Mouse (Mus musculus): ENCODE results near the gene Mst1. TPM values are rescaled to one million over a fixed set of nuclear protein-coding genes. Genes with fewer than 3 reads are reported as not detected.
A peak's percentile ranks its signal among the peaks of the same experiment; 100 is the strongest.

Mst1 gene
- polyA plus RNA-seq, 1 experiment from 2014 or later = 0.37 TPM

DNA sequence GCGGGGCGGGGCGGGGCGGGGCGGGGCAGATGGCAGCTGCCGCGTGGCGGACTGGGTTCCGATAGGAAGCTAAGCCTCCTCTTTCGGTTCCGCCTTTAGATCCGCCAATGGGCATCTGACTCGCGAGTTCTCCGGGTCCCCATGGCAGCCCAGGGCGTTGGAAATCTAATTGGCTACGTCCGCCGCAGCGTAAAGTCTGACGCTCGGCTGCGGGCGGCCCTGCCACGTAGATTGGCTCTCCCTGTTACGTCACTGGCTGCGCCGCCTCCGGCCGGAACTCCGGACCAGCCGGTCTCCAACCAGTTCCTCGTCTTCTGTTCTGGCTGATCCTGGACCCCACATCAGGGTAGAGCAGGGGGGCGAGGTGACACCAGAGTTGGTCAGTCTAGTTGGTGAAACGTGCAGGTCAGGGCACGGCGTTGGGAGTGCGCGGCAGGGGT lies 31.2 kb upstream of the Mst1 start, which contains the start of gene Gmppb:
Gmppb (plus strand) TSS at position 227 of the 440 bp plus-strand sequence.
- no peaks in the 10 kb centered on the region for H3K27me3 ChIP-seq (ENCODE audit: control insufficient read depth, insufficient read depth, low read length)
- DNase-seq (ENCODE audit: low spot score) (peak; percentile 96), ATAC-seq (ENCODE audit: insufficient number of reproducible peaks, low FRiP score, low TSS enrichment, low read depth) (peak; percentile 91)
- H3K27ac ChIP-seq (replicated peaks; ENCODE audit: low read depth, low read length) = peak within 1 kb of the TSS; percentile 26; the same call in 1 of the 2 replicates
- peak within 1 kb of the TSS; percentile 88 for H3K4me2 ChIP-seq (ENCODE audit: low read depth, severe bottlenecking)
- H3K36me3 ChIP-seq (ENCODE audit: control insufficient read depth, insufficient read depth, low read length) = peaks cover 27% of the 10 kb centered on the region
- WGBS = under 1% methylated on average over 30 of the region's 39 CpGs
- H3K9ac ChIP-seq (ENCODE audit: low read length) = peak within 1 kb of the TSS; percentile 70
- peaks cover 7% of the 10 kb centered on the region; the same call in 1 of the 2 replicates for H3K4me1 ChIP-seq (ENCODE audit: control insufficient read depth, insufficient read depth, low read length)
- no peaks in the 10 kb centered on the region for H3K9me3 ChIP-seq (ENCODE audit: control insufficient read depth, low read length)
- peak within 1 kb of the TSS; percentile 78 for H3K4me3 ChIP-seq (ENCODE audit: low read depth, low read length)

DNA sequence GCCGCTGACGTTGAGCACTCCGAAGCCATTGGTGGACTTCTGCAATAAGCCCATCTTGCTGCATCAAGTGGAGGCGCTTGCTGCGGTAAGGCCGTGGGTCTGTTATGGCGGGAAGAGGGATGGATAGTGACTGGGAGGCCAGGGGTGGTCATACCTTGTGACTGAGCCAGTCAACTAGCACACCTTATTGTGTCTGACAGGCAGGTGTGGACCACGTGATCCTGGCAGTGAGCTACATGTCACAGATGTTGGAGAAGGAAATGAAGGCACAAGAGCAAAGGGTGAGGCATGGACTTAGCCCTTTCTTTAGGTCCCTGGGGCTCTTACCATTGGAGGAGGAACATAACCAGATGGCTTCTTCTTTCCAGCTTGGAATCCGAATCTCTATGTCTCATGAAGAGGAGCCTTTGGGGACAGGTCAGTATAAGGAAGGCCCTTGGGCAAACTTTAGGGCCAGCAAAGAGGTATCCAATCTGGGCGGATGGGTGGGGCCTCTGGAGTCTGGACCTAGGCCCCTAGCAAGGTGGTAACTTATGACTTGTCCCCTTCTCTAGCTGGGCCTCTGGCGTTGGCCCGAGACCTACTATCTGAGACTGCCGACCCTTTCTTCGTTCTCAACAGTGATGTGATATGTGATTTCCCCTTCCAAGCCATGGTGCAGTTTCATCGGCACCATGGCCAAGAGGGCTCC lies 30.5 kb upstream of the Mst1 start:
- 0 out of 2 replicates have a peak overlapping the region, but pooled peaks have one; percentile 26 for H3K27ac ChIP-seq (replicated peaks; ENCODE audit: low read depth, low read length)
- H3K9ac ChIP-seq (ENCODE audit: low read length) = peak overlapping the region; percentile 70
- peak overlapping the region; percentile 88 for H3K4me2 ChIP-seq (ENCODE audit: low read depth, severe bottlenecking)
- 47% methylated on average over 15 of the region's 15 CpGs for WGBS
- DNase-seq (ENCODE audit: low spot score) (no peak), ATAC-seq (ENCODE audit: insufficient number of reproducible peaks, low FRiP score, low TSS enrichment, low read depth) (peak; percentile 14)
- H3K4me1 ChIP-seq (ENCODE audit: control insufficient read depth, insufficient read depth, low read length) = peaks cover 7% of the 10 kb centered on the region; the same call in 1 of the 2 replicates
- H3K9me3 ChIP-seq (ENCODE audit: control insufficient read depth, low read length) = no peaks in the 10 kb centered on the region
- H3K27me3 ChIP-seq (ENCODE audit: control insufficient read depth, insufficient read depth, low read length) = no peaks in the 10 kb centered on the region
- peak overlapping the region; percentile 78 for H3K4me3 ChIP-seq (ENCODE audit: low read depth, low read length)
- H3K36me3 ChIP-seq (ENCODE audit: control insufficient read depth, insufficient read depth, low read length) = peaks cover 30% of the 10 kb centered on the region

DNA sequence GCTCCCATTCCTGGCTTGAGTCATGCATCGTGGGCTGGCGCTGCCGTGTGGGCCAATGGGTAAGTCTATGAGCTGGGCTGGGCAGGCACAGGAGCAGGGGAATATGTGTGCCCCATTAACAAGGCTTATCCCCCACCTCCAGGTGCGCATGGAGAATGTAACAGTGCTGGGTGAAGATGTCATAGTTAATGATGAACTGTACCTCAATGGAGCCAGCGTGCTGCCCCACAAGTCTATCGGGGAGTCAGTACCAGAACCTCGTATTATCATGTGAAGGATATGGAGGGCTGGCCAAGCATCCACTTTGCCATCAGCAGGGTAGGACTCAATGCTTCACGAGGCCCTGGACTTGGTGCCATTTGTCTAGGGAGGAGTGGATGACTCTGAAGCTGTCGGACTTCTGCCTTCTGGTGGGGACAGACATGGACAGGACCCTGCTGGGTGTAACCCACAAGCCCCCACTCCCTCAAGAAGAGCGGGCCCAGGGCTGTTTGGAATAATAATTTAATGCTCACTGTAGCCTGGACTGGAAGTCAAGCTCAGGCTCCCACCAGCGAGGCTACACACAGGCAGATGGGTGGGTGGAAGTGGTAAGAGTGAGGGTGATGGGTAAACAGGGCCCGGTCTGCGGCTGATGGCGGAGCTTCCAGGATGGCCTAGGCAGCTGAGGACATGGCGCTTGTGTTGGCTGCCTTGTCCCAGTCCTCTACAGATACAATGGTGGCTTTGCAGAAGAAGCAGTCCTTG lies 28.9 kb upstream of the Mst1 start:
- H3K9ac ChIP-seq (ENCODE audit: low read length) = no peak overlapping the region
- no peak overlapping the region for H3K27ac ChIP-seq (replicated peaks; ENCODE audit: low read depth, low read length)
- DNase-seq (ENCODE audit: low spot score) (no peak), ATAC-seq (ENCODE audit: insufficient number of reproducible peaks, low FRiP score, low TSS enrichment, low read depth) (no peak)
- peaks cover 19% of the 10 kb centered on the region for H3K36me3 ChIP-seq (ENCODE audit: control insufficient read depth, insufficient read depth, low read length)
- no peak overlapping the region for H3K4me3 ChIP-seq (ENCODE audit: low read depth, low read length)
- no peaks in the 10 kb centered on the region for H3K9me3 ChIP-seq (ENCODE audit: control insufficient read depth, low read length)
- H3K4me1 ChIP-seq (ENCODE audit: control insufficient read depth, insufficient read depth, low read length) = peaks cover 7% of the 10 kb centered on the region; the same call in 1 of the 2 replicates
- WGBS = 94% methylated on average over 15 of the region's 15 CpGs
- H3K27me3 ChIP-seq (ENCODE audit: control insufficient read depth, insufficient read depth, low read length) = no peaks in the 10 kb centered on the region
- H3K4me2 ChIP-seq (ENCODE audit: low read depth, severe bottlenecking) = no peak overlapping the region

DNA sequence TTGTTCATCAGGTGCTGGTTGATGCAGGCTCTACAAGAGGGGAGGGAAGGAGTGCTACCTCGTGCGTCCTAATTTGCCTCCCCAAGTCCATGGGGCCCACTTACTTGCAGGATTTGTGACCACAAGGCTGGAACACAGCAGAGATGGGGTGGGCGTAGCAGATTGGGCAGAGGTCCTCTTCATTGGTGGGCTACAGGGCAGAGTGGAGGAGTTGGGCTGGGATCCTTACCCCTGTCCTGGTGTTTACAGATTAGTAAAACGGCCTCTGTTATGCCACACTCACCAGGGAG lies 28.4 kb upstream of the Mst1 start:
- WGBS = 75% methylated on average over 4 of the region's 4 CpGs
- no peak overlapping the region for H3K27ac ChIP-seq (replicated peaks; ENCODE audit: low read depth, low read length)
- no peaks in the 10 kb centered on the region for H3K27me3 ChIP-seq (ENCODE audit: control insufficient read depth, insufficient read depth, low read length)
- peaks cover 17% of the 10 kb centered on the region for H3K36me3 ChIP-seq (ENCODE audit: control insufficient read depth, insufficient read depth, low read length)
- no peaks in the 10 kb centered on the region for H3K9me3 ChIP-seq (ENCODE audit: control insufficient read depth, low read length)
- DNase-seq (ENCODE audit: low spot score) (no peak), ATAC-seq (ENCODE audit: insufficient number of reproducible peaks, low FRiP score, low TSS enrichment, low read depth) (no peak)
- no peak overlapping the region for H3K4me3 ChIP-seq (ENCODE audit: low read depth, low read length)
- H3K9ac ChIP-seq (ENCODE audit: low read length) = no peak overlapping the region
- H3K4me1 ChIP-seq (ENCODE audit: control insufficient read depth, insufficient read depth, low read length) = peaks cover 7% of the 10 kb centered on the region; the same call in 1 of the 2 replicates
- no peak overlapping the region for H3K4me2 ChIP-seq (ENCODE audit: low read depth, severe bottlenecking)

GRCm38 (mm10) chr9:108052411-108052810 lies 27.8 kb upstream of the Mst1 start:
- ATAC-seq (ENCODE audit: insufficient number of reproducible peaks, low FRiP score, low TSS enrichment, low read depth) (no peak), DNase-seq (ENCODE audit: low spot score) (no peak)
- Histone ChIP-seq H3K27me3 (ENCODE audit: control insufficient read depth, insufficient read depth, low read length) (no peaks in the 10 kb centered on the region), H3K9ac (ENCODE audit: low read length) (no peak overlapping the region), H3K9me3 (ENCODE audit: control insufficient read depth, low read length) (no peaks in the 10 kb centered on the region), H3K4me1 (ENCODE audit: control insufficient read depth, insufficient read depth, low read length) (peaks cover 7% of the 10 kb centered on the region; the same call in 1 of the 2 replicates), H3K27ac (replicated peaks; ENCODE audit: low read depth, low read length) (no peak overlapping the region), H3K4me3 (ENCODE audit: low read depth, low read length) (no peak overlapping the region), H3K4me2 (ENCODE audit: low read depth, severe bottlenecking) (no peak overlapping the region), H3K36me3 (ENCODE audit: control insufficient read depth, insufficient read depth, low read length) (peaks cover 17% of the 10 kb centered on the region)
- WGBS = 74% methylated on average over 7 of the region's 7 CpGs

DNA sequence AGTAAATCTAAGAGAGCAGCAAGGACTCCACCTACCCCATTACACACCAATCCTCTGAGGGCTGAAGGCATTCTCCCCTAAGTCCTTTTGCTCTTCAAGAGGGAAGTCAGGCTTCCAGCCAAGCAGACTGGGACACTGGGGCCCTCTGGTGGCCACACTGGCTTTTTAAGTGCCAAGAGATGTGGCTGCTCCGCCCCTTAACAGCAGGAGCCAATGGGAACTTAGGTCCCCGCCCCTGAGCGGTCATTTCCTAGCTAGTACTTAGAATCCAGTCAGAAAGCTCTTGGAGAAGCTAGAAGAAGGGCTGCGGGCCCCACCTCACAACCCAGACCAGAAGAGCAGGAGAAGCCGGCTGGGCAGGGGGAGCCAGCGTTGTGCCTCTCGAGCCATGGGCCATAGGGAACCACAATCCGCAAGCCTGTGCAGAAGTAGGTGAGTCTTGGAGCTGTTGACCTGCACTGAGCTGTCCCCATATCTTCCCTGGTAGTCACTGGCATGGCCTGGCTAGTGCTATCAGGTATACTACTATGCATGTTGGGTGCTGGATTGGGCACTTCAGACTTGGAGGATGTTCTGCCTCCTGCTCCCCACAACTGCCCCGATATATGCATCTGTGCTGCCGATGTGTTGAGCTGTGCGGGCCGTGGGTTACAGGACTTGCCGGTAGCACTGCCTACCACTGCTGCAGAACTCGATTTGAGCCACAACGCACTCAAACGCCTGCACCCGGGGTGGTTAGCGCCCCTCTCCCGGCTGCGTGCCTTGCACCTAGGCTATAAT lies 27.2 kb upstream of the Mst1 start, which contains the start of gene Amigo3:
Amigo3 (plus strand) TSS at position 275 of the 780 bp plus-strand sequence.
- 58% methylated on average over 20 of the region's 20 CpGs for WGBS
- H3K36me3 ChIP-seq (ENCODE audit: control insufficient read depth, insufficient read depth, low read length) = peaks cover 17% of the 10 kb centered on the region

GRCm38 (mm10) chr9:108053665-108054225 lies 26.5 kb upstream of the Mst1 start:
- H3K4me2 ChIP-seq (ENCODE audit: low read depth, severe bottlenecking) = no peak overlapping the region
- H3K36me3 ChIP-seq (ENCODE audit: control insufficient read depth, insufficient read depth, low read length) = peaks cover 17% of the 10 kb centered on the region
- no peak overlapping the region for H3K9ac ChIP-seq (ENCODE audit: low read length)
- H3K4me3 ChIP-seq (ENCODE audit: low read depth, low read length) = no peak overlapping the region
- WGBS = 92% methylated on average over 15 of the region's 15 CpGs
- no peak for ATAC-seq (ENCODE audit: insufficient number of reproducible peaks, low FRiP score, low TSS enrichment, low read depth)
- H3K9me3 ChIP-seq (ENCODE audit: control insufficient read depth, low read length) = no peaks in the 10 kb centered on the region
- H3K27ac ChIP-seq (replicated peaks; ENCODE audit: low read depth, low read length) = no peak overlapping the region
- no peaks in the 10 kb centered on the region for H3K27me3 ChIP-seq (ENCODE audit: control insufficient read depth, insufficient read depth, low read length)
- no peak for DNase-seq (ENCODE audit: low spot score)
- H3K4me1 ChIP-seq (ENCODE audit: control insufficient read depth, insufficient read depth, low read length) = peaks cover 7% of the 10 kb centered on the region; the same call in 1 of the 2 replicates

More for the DNA sequence above, 27.2 kb upstream of the Mst1 start, which contains the start of gene Amigo3:
- peaks cover 7% of the 10 kb centered on the region; the same call in 1 of the 2 replicates for H3K4me1 ChIP-seq (ENCODE audit: control insufficient read depth, insufficient read depth, low read length)
- H3K27ac ChIP-seq (replicated peaks; ENCODE audit: low read depth, low read length) = no peak within 1 kb of the TSS
- H3K9me3 ChIP-seq (ENCODE audit: control insufficient read depth, low read length) = no peaks in the 10 kb centered on the region
- no peak within 1 kb of the TSS for H3K9ac ChIP-seq (ENCODE audit: low read length)
- no peak within 1 kb of the TSS for H3K4me3 ChIP-seq (ENCODE audit: low read depth, low read length)
- H3K4me2 ChIP-seq (ENCODE audit: low read depth, severe bottlenecking) = 0 out of 2 replicates have a peak within 1 kb of the TSS, but pooled peaks have one; percentile 15
- H3K27me3 ChIP-seq (ENCODE audit: control insufficient read depth, insufficient read depth, low read length) = no peaks in the 10 kb centered on the region
- peak; percentile 14; the same call in 1 of the 2 replicates for ATAC-seq (ENCODE audit: insufficient number of reproducible peaks, low FRiP score, low TSS enrichment, low read depth)
- DNase-seq (ENCODE audit: low spot score) = peak; percentile 98

All from limb, embryonic 11.5 days (tissue).